Mouse (Mus musculus): ENCODE results near the gene Lmo3. TPM values are rescaled to one million over a fixed set of nuclear protein-coding genes. Genes with fewer than 3 reads are reported as not detected.

Gene Lmo3
- total RNA-seq, 4 experiments from 2014 or later = 1.0 to 1.6 (median 1.3) TPM

DNA sequence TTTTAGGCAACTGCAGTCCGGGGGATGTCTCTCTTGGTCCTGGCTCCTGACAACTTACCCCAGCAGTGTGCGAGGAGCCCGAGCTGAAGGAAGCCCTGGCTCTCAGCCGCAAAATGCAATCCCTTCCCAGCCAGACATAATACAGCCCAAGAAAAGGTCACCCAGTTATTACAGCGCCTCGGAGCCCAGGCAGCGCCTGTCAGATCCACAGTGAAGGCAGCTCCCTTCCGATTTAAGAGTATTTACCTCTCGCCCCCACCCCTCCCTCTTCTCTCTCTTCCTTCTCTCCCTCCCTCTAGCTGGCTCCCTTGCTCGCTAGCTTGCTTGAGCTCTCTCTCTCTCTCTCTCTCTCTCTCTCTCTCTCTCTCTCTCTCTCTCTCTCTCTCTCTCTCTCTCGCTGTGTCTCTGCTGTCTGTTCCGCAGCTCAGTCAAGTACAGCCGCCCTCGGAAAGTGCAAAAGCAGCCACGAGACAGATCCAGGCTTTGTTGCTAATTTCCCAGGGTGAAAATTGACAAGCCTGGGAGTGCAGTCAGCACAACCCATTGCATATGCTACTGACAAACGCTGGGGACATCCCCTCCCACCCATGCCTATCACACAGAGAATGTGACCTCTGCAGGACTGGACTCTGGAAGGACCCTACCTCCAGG, 159.0 kb downstream of the Lmo3 start:
- no peak for DNase-seq

GRCm38 (mm10) chr6:138421931-138422531, 159.7 kb downstream of the Lmo3 start:
- DNase-seq = no peak

GRCm38 (mm10) chr6:138421191-138421613, 160.6 kb downstream of the Lmo3 start:
- no peak for DNase-seq

- DNase-seq = no peak
Observed at GRCm38 (mm10) chr6:138420536-138420891, 161.3 kb downstream of the Lmo3 start.

GRCm38 (mm10) chr6:138419871-138420535, 161.8 kb downstream of the Lmo3 start:
- DNase-seq = no peak

GRCm38 (mm10) chr6:138412075-138412474, 169.7 kb downstream of the Lmo3 start:
- no peak for DNase-seq

GRCm38 (mm10) chr6:138402031-138402430, 179.7 kb downstream of the Lmo3 start:
- DNase-seq = no peak

DNA sequence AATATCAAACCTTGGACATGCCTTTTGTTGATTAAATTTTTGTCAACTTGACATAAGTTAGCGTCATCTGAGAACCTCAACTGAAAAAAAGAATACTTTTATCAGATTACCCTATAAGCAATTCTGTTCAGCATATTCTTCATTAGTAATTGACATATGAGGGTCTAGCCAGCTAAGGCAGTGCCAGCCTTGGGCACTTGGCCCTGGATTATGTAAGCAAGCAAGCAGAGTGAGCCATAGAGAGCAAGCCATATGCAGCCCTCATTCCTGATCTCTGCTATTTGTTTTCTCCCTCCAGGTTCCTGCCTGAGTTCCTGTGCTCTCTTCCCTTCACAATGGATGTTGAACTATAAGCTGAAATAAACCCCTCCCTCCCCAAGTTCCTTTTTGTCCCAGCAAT, 182.9 kb downstream of the Lmo3 start:
- no peak for DNase-seq

DNA sequence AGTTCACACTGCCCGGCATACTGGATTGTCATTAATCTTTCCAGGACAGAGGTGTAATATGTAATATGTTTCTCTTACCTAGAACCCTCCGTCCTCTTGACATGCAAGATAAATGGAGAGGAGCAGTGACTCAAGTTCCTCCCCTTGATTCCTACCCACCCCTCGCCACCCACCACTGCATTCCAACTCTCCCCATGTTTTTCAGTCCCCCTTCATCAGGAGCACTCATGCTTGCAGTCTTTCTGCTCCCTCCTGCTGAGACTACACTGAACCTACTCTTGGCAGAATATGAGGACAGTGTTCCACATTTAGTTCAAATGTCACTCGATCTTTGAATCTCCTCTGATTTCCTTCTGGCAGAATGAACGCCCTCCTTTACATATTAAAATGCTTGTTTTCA, 190.7 kb downstream of the Lmo3 start:
- DNase-seq = no peak

DNA sequence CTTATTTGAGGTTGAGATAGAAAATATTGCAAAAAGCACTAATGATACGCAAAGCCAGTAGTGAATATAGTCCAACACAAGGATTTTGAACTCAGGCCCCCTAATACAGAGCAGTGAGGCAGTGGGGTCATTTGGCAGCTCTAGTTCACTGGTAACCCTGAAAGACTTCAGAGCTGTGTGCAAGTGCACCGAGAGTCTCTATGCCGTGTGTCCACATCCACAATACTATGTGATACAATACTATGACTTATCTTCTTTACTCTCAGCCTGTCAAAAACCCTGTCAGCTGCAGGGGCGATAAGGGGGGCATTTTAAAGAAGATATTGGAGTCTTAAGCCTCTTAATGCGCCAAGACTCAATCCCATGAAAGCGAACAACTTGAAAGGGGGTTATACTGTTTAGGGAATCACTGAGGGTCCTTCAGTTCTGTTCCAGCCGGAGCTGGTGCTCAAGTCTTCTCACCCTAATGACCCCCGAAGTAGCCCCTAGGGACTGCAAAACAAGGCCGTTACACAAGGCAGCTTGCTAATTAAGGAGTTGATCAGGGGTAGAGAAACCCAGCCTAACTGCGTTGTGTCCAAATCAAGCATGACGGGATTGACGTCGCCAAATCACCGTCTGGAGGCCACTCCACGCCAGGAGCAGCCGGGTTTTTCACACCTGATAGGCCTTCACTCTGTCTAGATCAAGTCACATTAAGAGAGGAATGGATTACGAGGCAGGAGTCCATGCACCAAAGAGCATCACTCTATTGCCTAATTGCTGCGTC, 193.4 kb downstream of the Lmo3 start:
- no peak for DNase-seq

- no peak for DNase-seq
Observed at GRCm38 (mm10) chr6:138383208-138383607, 198.6 kb downstream of the Lmo3 start.

GRCm38 (mm10) chr6:138371176-138371575, 210.6 kb downstream of the Lmo3 start:
- DNase-seq = no peak

GRCm38 (mm10) chr6:138364111-138364510, 217.7 kb downstream of the Lmo3 start:
- no peak for DNase-seq

- no peak for DNase-seq
Observed at GRCm38 (mm10) chr6:138350587-138351345, 231.0 kb downstream of the Lmo3 start.

GRCm38 (mm10) chr6:138346558-138346957, 235.2 kb downstream of the Lmo3 start:
- no peak for DNase-seq

GRCm38 (mm10) chr6:138335858-138336257, 245.9 kb downstream of the Lmo3 start:
- no peak for DNase-seq

DNA sequence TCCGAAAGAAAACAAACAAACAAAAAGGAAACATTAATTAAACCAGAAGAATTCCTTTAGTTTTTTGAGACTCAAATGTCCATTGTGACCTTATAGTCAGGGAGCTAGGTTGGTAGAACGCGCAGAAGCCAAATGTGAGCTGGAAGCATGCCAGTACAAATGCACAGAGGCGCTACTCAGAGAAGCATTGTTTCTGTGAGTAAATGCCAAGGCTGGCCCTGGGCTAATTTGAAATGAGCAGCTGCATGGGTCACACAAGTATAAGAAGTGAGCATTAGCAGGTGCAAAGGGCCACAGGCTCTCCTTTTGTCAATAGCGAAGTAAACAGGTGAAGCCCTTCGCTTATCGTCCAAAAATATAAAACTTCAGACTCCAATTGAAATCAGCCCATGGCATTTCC, 247.8 kb downstream of the Lmo3 start:
- DNase-seq = no peak

DNA sequence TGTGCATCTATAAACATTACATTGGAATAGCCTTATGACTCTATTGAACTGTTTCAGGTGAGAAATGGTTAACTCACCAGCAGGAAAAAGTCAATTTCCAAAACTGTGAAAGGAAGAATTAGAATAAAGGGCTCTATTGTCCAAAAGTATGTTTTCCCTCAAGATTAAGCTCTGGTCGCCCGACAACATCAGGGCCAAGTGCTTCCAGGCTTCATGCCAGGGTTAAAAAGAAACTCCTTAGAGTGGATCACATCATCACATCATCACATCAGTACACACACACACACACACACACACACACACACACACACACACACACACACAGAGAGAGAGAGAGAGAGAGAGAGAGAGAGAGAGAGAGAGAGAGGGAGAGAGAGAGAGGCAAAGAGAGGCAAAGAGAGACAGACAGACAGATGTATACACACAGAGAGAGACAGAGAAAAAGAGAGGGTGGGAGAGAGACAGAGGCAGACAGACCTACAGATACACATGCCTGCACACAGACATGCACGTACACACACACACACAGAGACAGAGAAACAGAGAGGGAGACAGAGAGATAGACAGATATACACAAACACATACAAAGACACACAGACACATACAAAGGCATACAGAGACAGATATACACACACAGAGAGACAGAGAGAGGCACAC, 255.9 kb downstream of the Lmo3 start:
- DNase-seq = no peak

DNA sequence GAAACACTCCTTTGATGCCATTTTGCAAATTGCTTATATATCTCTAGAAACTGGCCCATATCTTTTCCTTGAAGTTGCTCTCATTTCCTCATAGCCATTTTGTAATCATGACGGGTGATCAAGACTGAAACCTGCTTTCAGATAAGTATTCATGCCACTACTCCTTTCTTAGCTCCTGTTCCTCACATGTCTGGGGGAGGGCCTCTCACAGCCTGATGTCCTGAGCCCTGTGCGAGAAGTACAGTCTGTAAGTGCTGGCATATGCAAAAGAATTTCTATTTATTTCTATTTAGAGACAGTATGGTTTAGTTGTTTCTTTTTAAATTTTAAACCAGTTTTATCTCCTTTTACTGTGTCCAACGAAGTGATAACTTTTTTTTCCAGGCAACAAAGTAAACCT, 256.6 kb downstream of the Lmo3 start:
- DNase-seq = no peak

DNA sequence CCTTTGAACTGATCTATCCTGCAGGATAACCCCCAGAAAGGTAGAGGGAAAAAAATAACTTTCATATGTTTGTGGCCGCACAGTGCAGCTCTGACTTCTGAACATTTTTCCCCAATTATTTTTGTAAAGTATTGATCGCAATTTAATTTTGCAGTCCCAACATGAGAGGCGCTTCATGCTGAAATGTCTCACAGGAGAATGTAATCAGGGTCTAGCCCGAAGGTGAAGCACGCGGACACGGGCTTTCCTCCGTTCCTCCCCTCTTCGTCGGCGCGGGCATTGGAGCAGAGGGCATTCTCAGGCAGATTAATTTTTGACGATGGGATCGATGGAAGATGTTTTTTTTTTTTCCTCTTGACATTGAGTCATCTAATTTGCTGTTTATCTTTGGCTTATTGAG, 258.4 kb downstream of the Lmo3 start:
- no peak for DNase-seq

DNA sequence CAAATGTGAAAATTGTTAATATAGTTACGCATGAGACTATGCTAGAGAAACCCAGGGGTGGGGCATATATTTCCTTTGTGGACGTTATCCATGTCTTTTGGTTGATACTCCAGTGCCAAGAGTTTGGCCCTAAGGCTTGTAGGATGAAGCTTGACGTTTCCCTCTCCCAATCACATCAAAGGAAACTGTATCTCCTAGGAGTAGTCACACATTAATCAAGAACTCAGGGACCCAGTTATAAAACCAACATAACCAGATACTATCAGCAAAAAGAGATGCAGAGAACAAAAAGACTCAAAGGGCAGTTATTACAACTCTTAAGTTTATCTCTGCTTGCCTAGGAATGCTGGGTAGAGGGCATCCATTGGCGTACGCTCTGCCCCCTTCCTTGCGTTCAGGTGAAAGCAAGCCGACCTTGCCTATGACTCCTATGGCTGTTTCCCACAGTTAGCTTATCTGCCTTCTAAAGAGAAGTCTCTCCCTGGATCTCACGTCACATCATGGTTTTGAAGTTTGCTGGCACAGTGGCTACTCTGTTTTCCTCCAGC, 261.5 kb downstream of the Lmo3 start:
- DNase-seq = no peak
